Mouse (Mus musculus) thymus, adult 2 months (tissue): ENCODE data around the gene Ada.

Experiments
- CTCF ChIP-seq: fragments of 200-500 bp; IDR thresholded peaks from 2 replicates; pipeline ENCODE4 v1.5.1; 2012; ENCODE audit warnings: mild to moderate bottlenecking, control low read depth, low read length, moderate library complexity, borderline replicate concordance; ENCODE audit not compliant: control insufficient read depth, poor library complexity, insufficient read depth; ENCODE audit errors: extremely low read depth
- POLR2A ChIP-seq: fragments of 200-500 bp; IDR thresholded peaks from 2 replicates; pipeline ENCODE4 v1.6.1; 2012; ENCODE audit warnings: mild to moderate bottlenecking, low read length, control low read depth, moderate library complexity; ENCODE audit not compliant: control insufficient read depth, poor library complexity, insufficient read depth; ENCODE audit errors: extremely low read depth

DNA sequence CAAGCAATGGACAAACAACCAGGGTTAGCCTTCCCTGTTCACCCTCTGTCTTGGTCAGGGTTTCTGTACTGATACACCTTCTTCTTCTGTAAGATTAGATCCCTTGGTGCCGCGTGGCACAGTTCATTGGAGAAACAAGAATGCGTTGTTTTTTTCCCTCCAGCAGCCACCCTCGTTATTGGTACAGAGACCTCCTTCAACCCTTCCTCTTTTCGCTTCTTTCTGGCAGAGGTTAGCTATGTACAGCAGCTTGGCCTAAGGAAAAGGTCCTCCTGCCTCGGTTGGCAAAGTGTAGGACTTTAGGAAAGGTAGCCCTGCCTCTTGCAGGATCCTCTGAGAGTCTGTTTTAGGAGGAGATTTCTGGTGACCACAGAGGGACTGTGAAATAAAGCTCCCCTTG lies 10.6 kb upstream of the Ada start:
- no peak for TF ChIP-seq POLR2A
- no peak for TF ChIP-seq CTCF
